Mouse (Mus musculus): ENCODE measurements around the gene Fez1.

Fez1 gene

GRCm38 (mm10) chr9:36821644-36822000, at the start of gene Fez1:
Gene Fez1, plus strand, starts transcription at chr9:36821864.
- peak; percentile 10 for DNase-seq (ENCODE audit: low spot score)

DNA sequence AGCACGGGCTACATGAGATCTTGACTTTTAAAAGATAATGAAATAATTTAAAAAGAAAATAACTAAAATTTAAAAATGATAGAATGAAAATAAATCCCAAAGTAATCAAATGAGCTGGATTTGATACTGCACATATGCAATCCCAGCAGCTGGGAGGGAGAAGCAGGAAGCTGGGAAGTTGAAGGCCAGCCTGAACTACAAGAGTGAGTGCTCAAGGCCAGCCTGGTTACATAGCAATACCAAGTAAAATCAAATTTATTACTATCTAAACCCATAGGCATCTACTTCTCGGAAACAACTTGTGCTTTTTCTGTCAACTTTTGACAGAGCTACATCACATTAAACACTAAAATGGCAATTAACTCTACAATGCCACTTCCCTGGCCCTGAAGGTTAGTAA, 37.7 kb upstream of the Fez1 start:
- DNase-seq (ENCODE audit: low spot score) = no peak

GRCm38 (mm10) chr9:36792191-36792590, 29.5 kb upstream of the Fez1 start:
- DNase-seq (ENCODE audit: low spot score) = no peak

DNA sequence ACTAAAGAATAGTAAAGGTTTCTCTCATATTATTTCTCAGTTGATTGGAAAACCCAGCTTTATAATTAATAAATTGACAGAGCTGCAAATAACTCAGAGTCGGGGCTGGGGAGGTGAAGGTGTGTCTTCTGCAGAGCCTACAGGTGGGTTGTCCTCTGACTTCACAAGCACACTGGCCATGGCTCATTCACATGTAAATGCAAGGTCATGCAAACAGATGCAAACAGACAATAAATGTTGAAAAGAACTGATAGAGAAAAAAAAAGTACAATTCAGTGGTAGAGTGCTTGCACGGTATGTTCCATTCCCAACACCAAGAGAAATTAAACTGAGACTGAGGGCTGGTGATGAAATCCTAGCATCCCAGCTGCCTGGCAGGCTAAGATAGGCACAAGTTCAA, 27.2 kb upstream of the Fez1 start:
- no peak for DNase-seq (ENCODE audit: low spot score)

DNA sequence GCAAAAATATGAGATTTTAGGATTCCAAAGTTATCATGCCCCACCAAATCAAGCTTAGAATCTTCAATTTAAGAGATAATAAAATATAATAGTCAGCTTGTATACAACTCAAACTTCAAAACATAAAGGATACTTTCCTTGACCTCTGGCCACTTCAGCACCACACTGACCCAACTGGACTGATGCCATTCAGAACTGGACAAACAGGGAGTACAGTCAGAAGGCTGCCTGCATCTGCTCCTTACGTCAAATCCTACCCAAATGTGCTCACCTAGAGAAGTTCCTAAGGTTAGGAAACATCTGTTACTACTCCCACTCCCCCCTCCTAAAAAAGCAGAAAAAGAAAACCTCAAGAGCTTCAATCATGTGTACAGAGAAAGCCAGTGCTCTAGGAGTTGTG, 26.1 kb upstream of the Fez1 start:
- DNase-seq (ENCODE audit: low spot score) = no peak

DNA sequence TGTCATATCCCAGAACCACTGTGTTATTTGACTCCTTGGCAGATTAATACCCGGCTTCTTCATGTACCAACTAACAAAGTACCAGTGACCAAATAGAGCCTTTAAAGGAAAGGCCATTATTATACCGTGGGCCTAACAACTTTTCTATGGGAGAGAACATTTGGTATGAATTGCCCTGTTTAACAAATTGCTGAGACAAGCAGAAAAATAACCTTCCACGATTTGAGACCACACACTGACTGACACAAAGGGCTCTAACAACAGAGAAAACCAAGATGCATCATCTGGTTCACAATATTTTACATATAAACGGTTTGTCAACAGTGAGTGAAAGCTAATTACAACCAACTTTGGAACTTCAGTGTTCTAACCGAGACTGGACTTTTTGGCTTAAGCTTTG, 25.4 kb upstream of the Fez1 start:
- no peak for DNase-seq (ENCODE audit: low spot score)

- DNase-seq (ENCODE audit: low spot score) = peak; percentile 97
These were observed 24.7 kb upstream of the Fez1 start, which contains the start of gene Ei24 for GRCm38 (mm10) chr9:36796781-36797555. Gene Ei24, minus strand, starts transcription at chr9:36797393.

- no peak for DNase-seq (ENCODE audit: low spot score)
These were observed 19.7 kb upstream of the Fez1 start for GRCm38 (mm10) chr9:36801961-36802360.

DNA sequence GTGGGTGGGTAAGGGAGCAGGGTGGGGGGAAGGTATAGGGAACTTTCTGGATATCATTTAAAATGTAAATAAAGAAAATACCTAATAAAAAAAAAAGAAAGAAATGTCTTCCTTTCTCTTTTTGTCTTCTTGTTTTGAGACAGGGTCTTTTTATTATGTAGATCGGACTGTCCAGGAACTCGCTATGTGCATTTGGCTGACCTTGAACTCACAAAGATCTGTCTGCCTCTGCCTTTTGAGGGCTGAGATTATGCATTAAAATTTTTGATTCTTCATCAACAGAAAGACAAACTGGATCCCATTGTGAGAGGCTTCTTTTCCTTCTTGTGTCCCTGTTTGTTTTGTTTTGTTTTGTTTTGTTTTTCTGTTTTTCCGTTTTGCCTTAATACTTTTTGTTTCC, 18.7 kb upstream of the Fez1 start:
- DNase-seq (ENCODE audit: low spot score) = no peak

- no peak for DNase-seq (ENCODE audit: low spot score)
These were observed 18.3 kb upstream of the Fez1 start for GRCm38 (mm10) chr9:36803386-36803785.

DNA sequence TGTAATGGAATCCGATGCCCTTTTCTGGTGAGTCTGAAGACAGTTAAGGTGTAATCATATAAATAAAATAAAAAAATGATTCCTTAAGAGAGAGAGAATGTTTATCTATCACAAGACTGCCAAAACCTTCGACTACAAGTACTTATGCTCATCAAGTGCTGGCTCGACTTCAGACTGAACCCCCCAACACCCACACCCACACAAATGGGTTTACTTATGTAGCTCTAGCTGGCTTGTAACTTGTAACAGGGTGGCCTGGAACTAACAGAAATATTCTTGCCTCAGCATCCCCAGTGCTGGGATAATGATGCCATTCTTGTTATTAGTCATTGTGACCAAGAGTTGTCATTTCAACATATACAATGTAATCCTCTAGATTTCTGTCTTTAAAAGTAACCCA, 17.7 kb upstream of the Fez1 start:
- no peak for DNase-seq (ENCODE audit: low spot score)

DNA sequence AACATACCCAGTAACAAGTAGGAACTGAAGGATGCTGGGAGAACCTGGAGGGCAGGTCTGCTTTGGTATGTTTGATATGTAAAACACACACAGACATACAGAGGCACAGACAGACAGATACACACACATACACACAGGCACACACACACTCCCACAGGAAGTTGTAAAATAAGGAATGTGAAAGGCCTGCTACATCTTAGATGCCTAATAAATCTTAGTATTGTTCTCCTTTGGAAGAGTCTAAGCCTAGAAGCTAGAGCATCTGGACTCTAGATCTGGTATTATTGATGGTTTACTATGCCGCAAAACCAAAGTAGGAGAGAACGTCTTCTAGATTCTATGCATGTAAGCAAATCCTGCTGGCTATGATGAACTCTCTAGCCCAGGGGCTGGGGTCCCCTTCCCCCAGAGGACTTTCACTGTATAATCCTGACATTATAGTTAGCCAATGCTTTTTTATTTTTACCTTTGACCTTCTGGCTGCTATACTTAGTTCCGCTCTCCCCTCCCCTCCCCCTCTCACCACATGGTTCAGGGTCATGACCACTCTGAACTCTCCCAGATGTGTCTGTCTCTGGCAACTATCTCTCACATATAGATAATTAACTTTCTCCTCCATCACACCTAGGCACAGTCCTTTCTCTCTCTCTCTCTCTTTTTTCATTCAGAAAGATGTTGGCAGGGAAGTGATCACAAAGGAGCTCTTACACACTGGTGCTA, 16.2 kb upstream of the Fez1 start:
- DNase-seq (ENCODE audit: low spot score) = no peak

- no peak for DNase-seq (ENCODE audit: low spot score)
These were observed 13.4 kb upstream of the Fez1 start for GRCm38 (mm10) chr9:36808126-36808785.

DNA sequence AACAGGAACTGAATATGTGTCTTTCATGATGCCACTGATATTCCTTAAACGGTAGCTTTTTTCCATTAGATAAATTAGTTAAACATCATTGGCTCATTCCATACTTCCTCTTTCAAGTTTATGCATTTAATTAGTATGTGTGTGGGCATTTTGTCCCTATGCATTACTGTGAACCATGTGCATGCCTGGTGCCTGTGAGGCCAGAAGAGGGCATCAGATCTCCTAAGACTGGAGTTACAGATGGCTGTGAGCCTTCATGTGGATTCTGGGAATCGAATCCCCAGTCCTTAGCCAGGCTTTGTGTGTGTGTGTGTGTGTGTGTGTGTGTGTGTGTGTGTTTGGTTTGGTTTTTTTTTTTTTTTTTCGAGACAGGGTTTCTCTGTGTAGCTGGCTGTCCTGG, 7.2 kb upstream of the Fez1 start:
- DNase-seq (ENCODE audit: low spot score) = no peak

DNA sequence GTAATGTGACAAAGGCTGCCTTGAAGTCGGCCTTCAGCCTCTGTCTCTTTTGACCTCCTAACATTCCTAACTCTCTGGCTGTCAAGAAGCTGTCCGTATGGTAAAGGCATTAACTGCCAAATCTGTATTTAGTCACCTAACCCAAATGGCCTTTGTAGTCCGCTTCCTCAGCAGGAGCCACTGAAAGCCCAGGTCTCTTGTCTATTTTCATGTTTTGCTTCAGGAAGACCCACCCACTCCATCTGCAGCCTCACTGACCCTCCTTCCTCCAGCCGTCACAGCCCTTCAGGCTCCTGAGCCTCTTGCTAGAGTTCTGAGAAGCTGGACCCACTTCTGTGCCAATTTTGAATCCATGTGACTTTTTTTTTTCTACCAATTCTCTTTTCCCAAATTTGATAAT, 2.8 kb upstream of the Fez1 start:
- DNase-seq (ENCODE audit: low spot score) = no peak

DNA sequence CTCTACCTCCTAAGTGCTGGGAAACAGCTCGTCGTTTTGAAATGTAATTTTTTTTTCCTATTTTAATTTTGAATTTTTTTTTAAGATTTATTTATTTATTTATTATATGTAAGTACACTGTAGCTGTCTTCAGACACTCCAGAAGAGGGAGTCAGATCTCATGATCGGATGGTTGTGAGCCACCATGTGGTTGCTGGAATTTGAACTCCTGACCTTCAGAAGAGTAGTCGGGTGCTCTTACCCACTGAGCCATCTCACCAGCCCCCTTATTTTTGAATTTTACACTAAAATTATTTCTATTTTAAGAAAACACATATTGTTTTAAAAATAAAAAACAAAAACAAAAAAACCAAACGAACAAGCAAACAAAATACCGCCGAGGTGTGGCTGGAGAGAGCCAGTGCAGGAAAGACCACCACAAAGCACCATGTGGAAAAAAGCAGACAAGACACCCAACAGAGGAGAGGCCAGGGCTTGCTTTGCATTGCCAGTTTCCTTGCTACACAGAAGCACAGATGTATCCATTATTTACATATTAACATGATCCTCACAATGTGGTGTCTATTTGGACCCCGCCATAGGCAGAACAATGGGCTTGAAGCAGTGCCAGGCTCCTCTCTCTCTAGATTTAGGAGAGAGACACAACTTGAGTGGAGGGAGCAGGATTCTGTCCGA, 558 bp upstream of the Fez1 start:
- no peak for DNase-seq (ENCODE audit: low spot score)

- no peak for DNase-seq (ENCODE audit: low spot score)
These were observed 360 bp downstream of the Fez1 start for GRCm38 (mm10) chr9:36822024-36822423.

DNA sequence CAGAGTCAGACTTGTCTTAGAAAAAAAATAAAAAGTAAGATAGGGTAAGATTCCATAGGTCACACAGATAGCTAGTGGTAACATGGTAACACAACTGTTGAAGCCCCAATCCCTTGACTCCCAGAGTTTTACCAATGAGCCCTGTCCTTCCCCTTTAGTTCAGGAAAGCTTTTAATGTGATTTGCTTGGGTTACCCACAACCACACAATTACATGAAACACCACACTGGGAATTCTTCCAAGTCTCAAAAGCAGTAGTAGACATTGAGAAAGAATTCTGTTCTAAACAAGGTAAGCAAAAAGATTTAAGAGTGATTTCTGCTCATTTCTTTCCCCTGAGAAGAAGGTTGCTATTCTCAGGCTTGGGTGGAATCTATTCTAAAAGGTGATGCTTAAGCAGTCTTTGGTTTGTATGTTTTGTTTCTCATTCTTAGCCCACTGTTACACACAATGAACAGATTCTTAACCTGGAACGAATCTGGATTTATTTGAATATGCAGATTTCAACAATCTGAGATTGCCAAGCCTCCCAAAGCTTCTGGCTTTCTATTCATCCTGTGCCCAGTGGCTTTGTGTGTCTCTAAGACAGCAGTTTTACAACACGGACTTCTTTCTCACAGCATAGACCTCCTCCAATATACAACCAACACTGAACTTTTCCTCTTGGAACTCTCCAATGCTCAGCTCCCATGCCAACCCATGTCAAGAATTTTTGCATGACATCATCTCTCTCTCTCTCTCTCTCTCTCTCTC, 5.1 kb downstream of the Fez1 start:
- DNase-seq (ENCODE audit: low spot score) = no peak

DNA sequence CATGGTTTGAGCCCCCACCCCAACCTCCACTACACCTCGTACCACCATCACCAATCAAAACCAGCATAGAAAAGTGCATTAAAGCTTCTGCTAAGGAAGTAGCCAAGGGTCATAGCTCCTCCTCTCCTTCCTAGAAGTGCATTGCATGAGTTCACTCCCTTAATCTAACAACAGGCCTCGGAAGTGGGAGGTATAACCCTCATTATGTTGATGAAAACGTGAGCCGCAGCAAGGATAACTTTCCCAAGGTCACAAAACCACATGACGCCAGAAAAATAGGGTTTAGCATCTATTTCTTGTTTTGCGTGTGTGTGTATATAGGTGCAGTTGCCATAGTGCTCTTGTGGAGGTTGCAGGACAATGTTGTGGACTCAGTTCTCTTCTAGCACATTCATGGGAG, 9.7 kb downstream of the Fez1 start:
- no peak for DNase-seq (ENCODE audit: low spot score)

DNA sequence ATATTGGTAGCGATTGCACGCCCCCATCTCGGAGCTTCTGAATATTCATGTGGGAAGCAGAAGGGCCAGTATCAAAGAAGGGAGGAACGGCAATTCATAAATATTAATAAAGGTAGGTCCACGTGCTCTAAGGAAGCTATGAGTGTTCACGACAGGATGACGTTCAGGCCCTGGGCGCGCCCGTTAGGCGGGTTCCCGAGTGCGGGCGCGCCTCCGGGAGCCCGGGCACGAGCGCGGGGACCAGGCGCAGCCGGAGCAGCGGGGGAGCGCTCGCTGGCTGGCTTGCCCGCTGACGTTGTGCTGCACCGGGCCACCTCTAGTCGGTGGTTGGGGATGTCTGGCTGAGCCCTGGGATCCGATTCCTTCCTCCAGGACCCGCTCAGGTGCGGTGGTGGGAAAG, 10.9 kb downstream of the Fez1 start:
- peak; percentile 52 for DNase-seq (ENCODE audit: low spot score)

GRCm38 (mm10) chr9:36833043-36833881, 11.6 kb downstream of the Fez1 start:
- peak; percentile 3 for DNase-seq (ENCODE audit: low spot score)

All from ovary, postnatal 14 days (tissue).